Mouse (Mus musculus) kidney, adult 8-10 months (tissue): ENCODE measurements around the gene Phlpp1.

Experiments used
- DNase-seq, 2 experiments: peaks; one replicate each; pipeline ENCODE4 v3.0.0; 2022

Phlpp1 gene

GRCm38 (mm10) chr1:106171241-106172220 lies at the start of gene Phlpp1:
TSS of gene Phlpp1 (plus strand) at chr1:106171752.
- DNase-seq, result peak; percentile 100

DNA sequence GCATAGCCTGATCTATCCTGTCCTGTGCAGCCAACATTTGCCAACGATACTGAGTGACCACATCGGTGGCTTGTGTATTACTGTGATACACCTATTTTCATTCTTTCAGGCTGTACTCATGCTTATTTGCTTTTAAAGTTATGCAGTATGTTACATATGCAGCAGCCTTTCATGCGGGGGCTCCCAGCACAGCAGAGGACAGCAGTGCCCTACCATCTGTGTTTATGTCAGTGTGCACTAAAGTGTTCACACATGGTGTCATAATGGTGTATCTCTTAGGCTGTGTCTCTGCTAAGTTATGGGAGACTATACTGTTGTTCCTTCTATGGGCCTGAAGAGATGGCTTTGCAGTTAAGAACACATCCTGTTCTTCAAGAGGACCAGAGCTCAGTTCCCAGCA lies 45.0 kb upstream of the Phlpp1 start:
- DNase-seq, result no peak

- no peak for DNase-seq
These were observed 39.7 kb upstream of the Phlpp1 start for GRCm38 (mm10) chr1:106131697-106132349.

DNA sequence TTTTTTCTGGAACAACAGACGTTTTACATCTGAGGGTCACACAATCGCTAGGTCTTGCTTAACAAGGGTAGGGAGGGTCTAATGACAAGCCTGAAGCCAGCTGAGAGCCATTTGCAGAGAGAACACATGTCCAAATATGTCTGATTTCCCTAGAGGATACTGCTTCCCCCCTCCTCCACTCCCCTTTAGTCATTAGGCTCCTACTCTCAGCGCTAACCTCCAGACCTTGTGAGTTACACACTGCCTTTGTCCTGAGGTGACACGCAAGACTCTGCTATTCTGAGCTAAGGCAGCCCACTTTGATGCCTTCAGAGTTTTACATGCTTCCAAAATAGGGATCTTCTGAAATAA lies 39.2 kb upstream of the Phlpp1 start:
- DNase-seq, result no peak

DNA sequence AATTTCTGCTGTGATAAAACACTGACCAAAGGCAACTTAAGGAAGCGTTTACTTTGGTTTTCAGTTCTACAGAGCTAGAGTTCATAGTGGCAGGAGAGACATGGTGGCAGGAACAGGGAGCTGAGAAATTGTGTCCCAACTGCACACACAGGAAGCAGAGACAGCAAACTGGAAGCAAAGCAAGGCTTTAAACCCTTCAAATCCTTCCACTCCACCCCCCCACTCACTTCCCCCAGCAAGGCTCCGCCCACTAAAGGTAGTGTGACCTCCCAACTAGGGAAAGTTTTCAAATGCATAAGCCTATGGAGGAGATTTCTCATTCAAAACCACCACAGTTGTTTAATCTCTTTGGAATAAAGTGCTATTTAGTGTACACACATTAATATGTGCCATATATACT lies 32.9 kb upstream of the Phlpp1 start:
- DNase-seq, result no peak

DNA sequence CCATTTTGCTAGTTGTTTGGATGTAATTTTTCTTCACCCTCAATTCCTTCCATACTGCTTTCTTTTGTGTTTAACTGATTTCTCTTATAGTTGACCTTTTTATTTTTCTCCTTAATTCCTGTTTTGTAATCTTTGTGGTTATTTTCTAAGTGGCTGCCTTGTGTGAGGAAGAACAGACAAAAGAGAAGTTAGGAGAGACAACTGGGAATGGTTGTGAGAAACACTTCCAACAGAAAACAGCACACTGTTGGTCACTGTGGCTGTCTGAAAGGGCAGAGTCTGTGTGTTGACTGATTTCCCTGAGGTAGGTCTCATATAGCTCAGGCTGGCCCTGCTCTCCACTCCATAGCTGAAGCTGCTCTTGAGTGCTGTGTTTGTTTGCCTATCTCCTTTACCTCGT lies 32.4 kb upstream of the Phlpp1 start:
- no peak for DNase-seq

- DNase-seq, result no peak
These were observed 29.5 kb upstream of the Phlpp1 start for GRCm38 (mm10) chr1:106142010-106142409.

- DNase-seq, result no peak
These were observed 27.0 kb upstream of the Phlpp1 start for GRCm38 (mm10) chr1:106144534-106144933.

DNA sequence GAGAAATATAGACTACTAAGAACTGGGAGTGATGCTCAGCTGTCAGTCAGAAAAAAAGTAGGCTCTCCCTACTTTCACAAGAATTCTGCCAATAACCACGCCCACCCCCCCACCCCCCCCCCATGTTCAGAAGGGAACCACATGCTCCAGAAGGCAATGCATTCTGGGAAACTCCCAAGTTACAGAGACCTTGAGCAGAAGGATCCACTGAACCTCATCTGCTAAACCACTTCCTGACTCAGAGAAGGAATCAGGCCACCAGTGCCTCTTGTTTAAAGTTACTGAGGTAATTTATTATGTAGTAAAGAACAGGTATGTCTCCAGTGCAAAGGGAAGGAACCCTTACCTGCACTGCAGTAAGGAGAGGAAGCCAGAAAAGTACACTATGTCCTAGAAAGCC lies 26.5 kb upstream of the Phlpp1 start:
- DNase-seq, result no peak

- no peak for DNase-seq
These were observed 25.9 kb upstream of the Phlpp1 start for GRCm38 (mm10) chr1:106145565-106146190.

- DNase-seq, result no peak
These were observed 22.9 kb upstream of the Phlpp1 start for GRCm38 (mm10) chr1:106148386-106149380.

DNA sequence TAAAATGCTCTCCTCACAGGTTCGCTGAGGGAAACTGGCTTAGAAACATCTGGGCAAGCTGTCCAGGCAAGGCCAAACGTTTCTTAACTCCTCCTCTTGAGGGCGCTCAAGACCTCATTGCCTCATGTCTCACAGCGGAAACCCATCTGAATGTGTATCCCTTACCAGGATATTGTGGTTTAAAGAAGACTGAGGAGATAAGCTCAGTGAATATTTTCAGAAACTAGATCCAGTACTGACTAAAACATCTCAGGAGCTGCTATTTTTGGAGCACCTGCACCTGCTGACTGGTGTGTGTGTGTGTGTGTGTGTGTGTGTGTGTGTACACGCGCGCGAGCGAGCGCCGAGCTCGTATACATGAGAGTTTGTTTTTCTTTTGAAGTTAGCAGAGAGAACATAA lies 19.7 kb upstream of the Phlpp1 start:
- DNase-seq, result peak; percentile 16 to 56

DNA sequence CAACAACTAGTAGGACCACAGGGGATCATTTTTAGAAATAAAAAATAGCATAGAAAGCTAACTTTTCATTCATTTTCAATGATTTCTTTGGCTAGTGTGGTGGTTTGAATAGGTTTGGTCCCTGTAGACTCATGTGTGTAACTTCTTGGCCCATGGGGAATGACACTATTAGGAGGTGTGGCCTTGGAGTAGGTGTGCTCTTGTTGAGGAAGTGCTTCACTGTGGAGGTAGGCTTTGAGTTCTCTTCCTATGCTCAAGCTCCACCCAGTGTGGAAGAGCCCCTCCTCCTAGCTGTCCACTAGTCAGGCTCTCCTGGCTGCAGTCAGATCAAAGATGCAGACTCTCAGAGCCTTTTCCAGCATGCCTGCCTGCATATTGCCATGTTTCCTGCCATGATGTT lies 18.8 kb upstream of the Phlpp1 start:
- DNase-seq, result no peak

GRCm38 (mm10) chr1:106154590-106154989 lies 17.0 kb upstream of the Phlpp1 start:
- no peak for DNase-seq

- DNase-seq, result no peak
These were observed 16.4 kb upstream of the Phlpp1 start for GRCm38 (mm10) chr1:106155087-106155567.

DNA sequence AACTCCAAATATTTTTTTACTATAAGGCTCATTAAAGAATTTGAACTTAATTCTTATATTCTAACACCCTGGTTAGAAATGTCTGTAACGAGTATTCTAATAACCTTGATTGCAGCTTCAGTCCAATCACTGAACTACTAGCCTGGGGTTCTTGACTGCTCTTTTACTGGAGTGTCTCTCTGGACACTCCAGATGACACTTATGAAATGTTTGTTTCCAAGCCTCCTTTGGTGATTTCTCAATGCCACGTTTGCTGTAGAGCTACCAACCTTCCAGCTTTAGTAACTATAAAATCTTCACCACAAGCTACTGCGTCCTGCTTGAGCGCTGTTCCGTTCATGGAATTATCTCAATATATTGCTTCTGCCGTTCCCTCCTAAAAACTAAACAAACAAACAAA lies 15.8 kb upstream of the Phlpp1 start:
- no peak for DNase-seq

DNA sequence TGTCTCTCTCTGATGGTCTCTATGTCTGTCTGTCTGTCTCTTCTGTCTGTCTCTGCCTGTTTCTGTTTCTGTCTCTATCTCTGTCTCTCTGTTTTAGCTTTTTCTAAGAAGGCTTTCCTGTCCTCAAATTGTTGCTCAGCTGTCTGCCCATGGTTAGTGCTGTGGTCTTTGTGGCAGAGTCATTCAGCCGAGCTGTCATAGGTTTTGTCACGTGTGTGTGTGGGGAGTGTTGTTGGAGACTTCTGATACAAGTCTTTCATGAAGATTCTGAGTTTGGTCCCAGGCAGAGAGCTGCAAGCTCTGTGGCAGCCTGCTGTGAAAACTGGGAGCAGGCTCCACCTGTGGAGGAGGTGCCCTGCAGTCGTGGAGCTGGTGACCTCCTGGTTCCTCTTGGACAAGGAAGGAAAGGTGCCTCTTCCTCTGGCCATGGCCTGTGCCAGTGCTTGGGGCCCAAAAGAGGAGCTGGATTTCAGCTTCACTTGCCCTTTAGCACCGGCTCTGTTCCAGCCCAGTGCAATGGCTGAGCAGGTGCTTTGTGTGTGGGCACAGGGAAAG lies 13.5 kb upstream of the Phlpp1 start:
- DNase-seq, result no peak

DNA sequence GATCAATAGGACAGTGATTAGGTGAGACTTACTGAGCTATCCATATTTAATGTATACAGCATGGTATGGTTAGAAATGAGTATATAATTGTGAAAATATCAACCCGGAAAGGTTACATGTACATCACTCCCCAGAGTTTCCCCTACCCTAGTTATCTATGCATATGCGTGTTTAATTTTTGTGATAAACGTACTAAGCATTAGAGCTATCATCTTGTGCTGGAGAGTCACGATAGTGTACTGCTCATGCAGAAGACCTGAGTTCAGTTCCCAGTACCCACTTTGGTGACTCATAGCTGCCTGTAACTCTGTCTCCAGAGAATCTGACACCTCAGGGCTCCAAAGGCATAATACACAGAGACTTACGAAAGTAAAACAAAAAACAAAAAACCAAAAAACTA lies 11.9 kb upstream of the Phlpp1 start:
- DNase-seq, result no peak

- no peak for DNase-seq
These were observed 10.6 kb upstream of the Phlpp1 start for GRCm38 (mm10) chr1:106160916-106161315.

DNA sequence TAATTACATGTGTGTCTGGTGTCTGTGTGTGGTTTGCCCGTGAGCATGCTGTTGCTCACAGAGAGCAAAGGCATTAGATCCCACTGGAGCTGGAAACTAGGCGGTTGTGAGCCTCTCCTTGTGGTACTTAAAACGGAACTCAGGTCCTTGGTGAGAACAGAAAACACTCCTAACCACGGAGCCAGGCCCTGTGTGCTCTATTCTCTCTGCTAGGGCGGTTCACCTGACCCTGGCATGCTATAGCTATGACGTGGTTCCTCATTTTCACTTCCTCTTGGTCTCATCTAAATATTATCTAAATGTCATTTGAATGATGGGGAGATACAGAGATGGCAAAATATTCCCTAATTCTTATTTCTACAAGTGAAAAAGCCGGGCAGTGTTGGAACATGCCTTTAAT lies 9.0 kb upstream of the Phlpp1 start:
- DNase-seq, result no peak

DNA sequence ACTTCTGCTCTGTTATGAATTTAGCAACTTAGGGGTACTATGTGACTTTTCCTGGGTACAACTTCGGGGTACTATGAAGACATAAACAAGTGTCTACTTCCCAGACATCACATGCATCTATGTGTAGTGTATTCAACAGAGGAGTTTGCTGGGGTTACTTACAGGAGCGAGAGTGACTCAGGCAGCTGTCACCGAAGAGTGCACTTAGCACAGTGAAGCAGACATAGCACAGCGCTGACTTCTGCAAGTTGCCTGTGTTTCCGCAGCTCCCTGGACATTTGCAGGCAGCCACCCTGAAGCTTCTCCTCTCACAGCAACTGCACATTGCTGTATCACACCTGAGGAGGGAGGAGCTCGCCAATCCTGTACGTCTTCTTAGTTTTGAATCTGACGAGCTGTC lies 8.2 kb upstream of the Phlpp1 start:
- no peak for DNase-seq

- no peak for DNase-seq
These were observed 7.4 kb upstream of the Phlpp1 start for GRCm38 (mm10) chr1:106164111-106164510.
